Mouse (Mus musculus) gastrocnemius, adult 8-10 months (tissue): ENCODE measurements around the gene Ephb2. TPM values are rescaled to one million over a fixed set of nuclear protein-coding genes. Genes with fewer than 3 reads are reported as not detected.

Experiments
- DNase-seq, 2 experiments: peaks; one replicate each; pipeline ENCODE4 v3.0.0; 2022; ENCODE audit warnings: low spot score in 2 of 2
- total RNA-seq, 4 experiments: library from RNA; stranded (reverse); gene quantifications; 2 replicates each; pipeline ENCODE4 v1.2.4; 2022

The Ephb2 gene
- total RNA-seq, 4 experiments from 2014 or later = 0.24 to 0.75 (median 0.56) TPM; not detected in 1

DNA sequence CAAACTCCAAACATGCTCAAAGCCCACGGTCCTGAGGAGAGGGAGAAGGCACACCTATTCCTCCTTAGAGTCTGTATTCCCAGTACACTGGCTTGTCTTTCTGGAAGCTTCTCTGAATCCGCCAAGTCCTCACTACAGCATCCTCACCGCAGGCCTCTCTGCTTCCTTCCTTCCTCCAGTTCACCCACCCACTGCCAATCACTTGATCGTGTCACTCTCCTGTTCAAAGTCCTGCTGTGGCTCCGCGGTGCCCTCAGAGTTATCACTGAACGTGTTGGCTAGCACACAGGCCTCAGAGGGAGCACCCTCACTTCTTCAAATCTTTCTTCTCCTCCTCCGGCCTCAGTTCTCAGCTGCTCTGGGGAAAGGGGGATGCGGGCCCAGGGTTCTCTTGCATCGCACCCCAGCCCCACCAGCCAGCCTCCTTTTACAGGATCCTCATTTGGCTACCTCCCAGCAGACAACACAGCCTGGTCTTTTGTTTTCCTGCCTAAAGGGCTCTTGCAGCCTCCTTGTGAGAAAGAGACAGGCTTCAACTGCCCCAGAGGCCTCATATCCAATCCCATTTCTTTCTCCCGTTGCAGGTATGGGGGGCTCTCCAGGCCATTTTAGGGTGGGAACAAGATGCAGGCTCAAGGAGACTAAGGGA lies 102.4 kb downstream of the Ephb2 start:
- DNase-seq = no peak

DNA sequence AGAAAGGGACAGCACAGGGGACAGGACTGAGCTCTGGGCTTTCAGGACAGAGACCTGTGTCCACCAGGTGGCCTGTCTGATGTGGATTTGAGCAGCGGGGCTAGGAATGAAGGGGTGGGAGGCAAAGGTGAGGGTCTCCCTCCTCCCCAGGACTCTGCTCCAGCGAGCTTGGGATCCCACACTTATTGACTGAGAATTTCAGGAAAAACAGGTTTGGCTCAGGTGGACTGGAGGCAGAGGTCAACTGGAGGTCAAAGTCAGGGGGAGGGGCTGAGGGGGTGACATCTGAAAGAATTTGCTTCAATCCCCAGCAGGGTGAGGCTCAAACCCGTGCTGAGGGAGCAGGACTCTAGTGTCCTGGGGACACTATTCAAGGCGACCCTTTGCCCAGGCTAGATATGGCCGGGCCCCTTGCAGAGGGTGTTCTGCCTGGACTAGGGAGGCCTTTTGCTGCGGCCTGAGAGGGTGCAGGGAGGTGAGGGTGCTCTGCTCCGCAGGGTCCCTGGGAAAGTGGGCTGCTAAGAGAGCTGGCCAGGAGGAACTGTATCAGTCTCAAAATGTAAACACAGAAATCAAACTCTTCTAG lies 103.2 kb downstream of the Ephb2 start:
- DNase-seq = no peak

GRCm38 (mm10) chr4:136731761-136732160 lies 104.0 kb downstream of the Ephb2 start:
- no peak for DNase-seq

GRCm38 (mm10) chr4:136731008-136731609 lies 104.7 kb downstream of the Ephb2 start:
- DNase-seq = no peak

DNA sequence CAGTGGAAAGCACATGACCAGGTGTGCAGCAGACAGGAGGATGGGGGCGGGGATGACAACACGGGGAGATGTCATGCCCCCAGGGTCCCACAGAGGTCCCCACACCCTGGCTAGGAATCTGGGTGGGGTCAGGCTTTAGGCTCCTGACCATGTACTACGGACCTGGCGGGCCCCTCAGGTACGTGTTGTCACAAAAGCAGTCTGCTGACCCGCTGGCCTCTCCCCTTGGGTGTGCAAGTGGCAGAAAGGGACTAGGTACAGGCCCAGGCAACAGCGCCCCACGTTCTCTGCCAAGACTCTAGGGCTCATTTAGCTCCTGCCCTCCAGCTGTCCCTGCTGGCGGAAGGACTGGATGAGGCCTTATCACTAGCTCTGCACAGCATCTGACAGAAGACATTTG lies 105.3 kb downstream of the Ephb2 start:
- DNase-seq = no peak

GRCm38 (mm10) chr4:136729574-136729973 lies 106.2 kb downstream of the Ephb2 start:
- no peak for DNase-seq

GRCm38 (mm10) chr4:136726941-136727340 lies 108.8 kb downstream of the Ephb2 start:
- no peak for DNase-seq

- no peak for DNase-seq
Measured at GRCm38 (mm10) chr4:136724731-136725130, 111.1 kb downstream of the Ephb2 start.

DNA sequence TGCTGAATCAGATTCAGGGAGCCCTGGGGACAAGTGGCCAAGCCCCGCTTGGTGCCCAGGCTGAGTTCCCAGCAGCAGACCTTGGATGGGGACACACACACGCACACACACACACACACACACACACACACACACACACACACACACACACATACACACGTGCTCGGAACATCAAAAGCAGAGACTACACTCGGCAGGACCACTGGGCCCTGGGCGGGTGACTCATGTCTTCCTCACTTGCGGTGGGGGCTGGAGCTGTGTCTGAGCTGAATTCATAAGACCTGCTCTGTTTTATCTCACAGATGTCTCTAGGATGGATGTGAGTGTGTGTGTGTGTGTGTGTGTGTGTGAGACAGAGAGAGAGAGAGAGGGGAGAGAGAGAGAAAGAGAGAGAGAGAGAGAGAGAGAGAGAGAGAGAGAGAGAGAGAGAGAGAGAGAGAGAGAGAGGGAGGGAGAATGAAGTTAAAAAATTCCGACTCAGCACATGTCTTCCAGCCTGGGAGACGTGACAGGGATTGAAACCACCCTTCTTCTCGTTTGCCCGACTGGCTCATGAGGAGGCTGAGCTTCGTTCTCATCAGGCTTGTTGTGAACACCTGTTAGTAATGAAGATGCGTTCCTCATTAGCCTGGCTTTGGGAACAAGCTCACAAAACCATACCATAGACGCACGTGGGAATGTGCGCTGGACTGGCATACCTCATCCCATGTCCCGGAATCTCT lies 113.3 kb downstream of the Ephb2 start:
- no peak for DNase-seq

DNA sequence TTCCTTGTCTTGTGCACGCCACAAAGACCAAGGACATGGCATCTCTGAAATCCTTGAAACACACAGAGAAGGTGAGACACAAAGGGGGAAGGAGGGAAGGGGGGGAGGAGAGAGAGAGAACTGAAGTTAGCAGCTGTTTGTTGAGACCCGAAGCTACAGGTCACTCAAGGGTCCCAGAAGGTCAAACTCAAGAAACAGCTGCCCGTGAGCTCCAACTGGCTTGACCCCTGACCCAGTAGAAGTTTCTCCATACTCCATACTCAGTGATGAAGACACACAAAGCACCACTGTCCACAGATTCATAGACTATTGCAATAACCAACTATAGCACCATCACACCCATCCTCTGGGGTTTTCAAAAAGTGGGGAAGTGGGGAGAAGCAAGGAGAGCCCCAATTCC lies 113.9 kb downstream of the Ephb2 start:
- no peak for DNase-seq

DNA sequence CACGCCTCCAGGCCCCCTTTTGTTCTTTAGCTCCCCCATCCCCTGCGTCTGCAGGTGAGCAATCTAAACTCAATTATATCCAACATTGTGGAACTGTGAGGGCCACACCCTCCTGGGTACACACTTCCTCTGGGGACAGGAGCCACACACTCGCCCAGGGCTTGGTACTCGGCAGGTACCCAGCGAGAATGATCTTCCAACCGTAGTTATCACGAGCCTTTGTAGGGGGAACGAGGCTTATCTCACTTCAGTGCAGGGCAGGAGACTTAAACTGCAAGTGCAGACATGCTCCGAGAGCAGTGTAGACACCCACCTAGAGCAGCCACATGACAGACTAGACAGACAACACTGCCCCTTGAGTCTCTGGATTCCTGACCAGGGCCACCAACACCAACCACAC lies 115.8 kb downstream of the Ephb2 start:
- no peak for DNase-seq

DNA sequence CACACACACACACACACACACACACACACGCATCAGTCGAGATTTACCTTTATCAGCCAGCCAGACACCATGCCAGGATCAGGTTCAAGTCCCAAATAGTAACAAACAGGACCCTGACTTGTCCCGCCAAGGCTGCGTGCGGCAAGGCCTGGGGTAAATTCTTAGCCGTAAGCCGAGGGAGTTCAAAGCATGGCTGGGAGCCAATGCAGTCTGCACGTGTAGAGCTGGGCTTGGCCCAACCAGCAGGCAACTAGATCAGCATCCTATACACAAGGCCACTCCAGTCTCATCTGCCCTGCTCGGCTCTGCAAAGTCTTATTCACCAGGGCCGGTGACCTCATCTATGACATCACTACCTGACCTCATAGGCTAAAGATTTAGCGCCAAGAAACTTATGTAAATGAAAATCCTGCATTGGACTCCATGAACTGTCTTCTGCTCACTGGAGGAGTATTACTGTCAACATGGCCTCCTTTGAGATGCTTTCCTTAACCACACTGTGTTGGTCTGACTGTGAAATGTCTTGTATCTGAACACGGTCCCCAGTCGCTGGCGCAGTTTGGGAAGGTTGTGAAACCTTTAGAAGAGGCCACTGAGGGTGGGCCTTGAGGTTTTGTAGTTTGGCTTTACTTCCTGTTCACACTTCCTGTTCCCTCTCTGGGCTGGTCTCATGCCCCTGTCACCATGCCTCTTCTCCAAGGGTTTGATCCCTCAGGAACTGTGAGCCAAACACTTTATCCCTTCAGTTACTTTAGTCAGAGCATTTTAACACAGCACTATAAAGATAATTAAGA lies 117.4 kb downstream of the Ephb2 start:
- DNase-seq = no peak

DNA sequence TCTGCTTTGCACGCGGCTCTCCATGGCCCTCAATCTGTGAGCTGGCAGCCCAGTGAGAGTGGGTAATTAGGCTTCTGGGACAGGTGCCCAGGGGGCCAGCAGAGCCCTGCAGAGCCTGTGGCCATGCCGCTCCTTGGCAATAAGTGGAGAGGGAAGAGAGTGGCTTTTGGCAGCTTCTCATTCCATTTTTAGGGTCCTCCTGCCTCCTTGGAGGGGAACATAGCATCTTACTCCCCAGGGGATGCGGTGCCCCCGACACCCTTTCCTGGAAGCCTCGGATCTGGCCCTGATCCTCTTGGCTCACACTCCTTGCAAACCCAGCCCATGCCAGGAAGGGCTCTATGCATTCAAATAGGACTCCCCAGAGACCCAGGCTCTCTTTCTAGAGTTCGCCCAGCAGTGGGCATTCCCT lies 119.2 kb downstream of the Ephb2 start:
- no peak for DNase-seq

DNA sequence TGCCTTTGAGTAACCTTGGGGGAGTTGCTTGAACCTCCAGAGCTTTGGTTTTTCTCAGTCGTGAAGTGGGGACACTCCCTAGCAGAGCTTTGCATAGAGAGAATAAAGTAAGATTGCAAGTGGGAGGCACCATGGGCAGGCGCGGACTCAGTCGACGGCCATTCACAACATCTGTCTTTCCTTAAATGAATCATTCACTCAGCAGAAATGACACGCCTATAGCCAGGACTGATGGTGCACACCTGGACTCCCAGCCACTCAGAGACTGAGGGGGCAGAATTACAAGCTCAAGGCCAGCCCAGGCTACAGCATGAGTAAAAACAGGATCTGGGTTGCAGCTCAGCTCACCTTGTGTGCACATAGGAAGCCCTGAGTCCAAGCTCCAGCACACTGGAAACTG lies 121.3 kb downstream of the Ephb2 start:
- no peak for DNase-seq

- DNase-seq = no peak
Measured at GRCm38 (mm10) chr4:136713889-136714288, 121.9 kb downstream of the Ephb2 start.

DNA sequence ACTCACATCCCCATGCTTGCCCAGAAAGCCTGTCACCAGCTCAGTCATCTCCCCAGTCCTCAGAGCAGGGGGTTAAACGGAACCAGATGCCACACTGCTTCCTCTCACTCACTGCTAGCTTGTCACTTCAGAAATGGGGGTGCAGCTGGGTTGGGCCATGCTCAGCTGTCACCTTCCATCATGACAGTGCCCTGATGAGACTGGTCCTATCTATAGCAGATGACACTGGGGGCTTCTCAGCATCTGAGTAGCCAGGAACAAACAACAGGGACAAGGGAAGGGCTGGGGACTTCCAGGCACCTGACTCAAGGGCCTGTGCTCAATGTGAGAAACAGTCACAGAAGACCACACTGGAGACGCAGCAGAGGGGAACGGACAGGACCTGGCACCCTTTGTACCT lies 122.4 kb downstream of the Ephb2 start:
- DNase-seq = no peak

DNA sequence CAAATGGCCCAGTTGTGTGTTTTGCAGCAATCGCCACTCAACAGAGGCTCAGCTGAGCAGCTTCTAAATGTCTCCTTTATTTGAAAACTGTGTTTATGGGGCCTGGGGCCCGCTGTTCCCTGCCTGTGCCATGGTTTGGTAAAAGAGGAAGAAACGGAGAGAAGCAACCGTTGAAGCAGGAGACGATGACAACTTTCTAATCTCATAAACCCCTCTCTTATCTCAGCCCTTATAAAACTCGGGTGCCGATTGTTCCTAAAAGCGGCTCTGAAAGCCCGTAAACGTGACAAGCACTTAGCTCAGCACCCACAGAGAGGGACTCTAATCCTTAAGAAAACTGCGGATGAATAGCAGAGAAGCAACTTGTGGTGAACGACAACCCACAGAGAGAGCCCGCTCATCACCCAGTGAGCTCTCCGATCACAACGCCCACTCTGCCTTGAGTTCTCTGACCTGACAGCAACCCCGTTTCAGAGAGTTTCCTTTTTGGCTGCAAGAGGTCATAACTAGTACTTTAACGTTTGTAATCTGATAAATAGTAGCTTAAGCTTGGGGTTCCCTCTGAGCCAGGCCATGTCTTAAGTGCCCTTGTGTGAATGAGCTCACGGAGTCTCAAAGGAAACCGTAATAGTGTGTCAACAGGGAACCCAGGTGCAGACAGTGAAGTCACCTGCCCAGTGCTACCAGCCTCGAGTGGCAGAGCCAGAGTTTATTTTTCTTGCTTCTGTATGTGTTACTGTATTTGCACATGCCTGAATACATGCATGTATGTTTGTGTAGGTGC lies 123.6 kb downstream of the Ephb2 start:
- no peak for DNase-seq

GRCm38 (mm10) chr4:136710345-136710744 lies 125.4 kb downstream of the Ephb2 start:
- DNase-seq = no peak

DNA sequence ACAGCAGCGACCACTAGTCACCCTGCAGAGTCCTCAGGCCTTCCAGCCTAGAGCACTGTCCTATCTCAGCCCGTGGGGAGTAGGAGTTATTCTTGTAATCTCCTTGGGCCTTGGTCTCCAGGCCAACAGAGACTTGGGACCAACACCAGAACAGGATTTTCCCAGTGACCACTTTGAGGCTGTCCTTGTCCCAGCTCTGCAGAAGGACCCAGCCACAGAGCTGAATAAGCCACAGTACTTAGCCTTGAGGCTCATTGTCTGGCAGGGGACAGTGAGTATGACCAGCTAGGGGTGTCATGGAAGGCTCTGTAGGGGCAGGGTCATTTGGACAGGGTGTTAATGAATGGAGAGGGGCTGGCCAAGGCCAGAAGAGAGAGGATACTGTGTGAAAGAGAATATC lies 126.8 kb downstream of the Ephb2 start:
- no peak for DNase-seq

- no peak for DNase-seq
Measured at GRCm38 (mm10) chr4:136706696-136707095, 129.1 kb downstream of the Ephb2 start.

GRCm38 (mm10) chr4:136705091-136705490 lies 130.7 kb downstream of the Ephb2 start:
- no peak for DNase-seq
